Mouse (Mus musculus): Measurements from ENCODE around the gene Man1a2. TPM values are rescaled to one million over a fixed set of nuclear protein-coding genes. Genes with fewer than 3 reads are reported as not detected.
A peak's percentile ranks its signal among the peaks of the same experiment; 100 is the strongest.

Man1a2 gene
- polyA plus RNA-seq (2016; fragmentation: Nextera tagmentation; extraction: Ambion mirVana), result 83.5 and 91.1 TPM in 2 replicates

DNA sequence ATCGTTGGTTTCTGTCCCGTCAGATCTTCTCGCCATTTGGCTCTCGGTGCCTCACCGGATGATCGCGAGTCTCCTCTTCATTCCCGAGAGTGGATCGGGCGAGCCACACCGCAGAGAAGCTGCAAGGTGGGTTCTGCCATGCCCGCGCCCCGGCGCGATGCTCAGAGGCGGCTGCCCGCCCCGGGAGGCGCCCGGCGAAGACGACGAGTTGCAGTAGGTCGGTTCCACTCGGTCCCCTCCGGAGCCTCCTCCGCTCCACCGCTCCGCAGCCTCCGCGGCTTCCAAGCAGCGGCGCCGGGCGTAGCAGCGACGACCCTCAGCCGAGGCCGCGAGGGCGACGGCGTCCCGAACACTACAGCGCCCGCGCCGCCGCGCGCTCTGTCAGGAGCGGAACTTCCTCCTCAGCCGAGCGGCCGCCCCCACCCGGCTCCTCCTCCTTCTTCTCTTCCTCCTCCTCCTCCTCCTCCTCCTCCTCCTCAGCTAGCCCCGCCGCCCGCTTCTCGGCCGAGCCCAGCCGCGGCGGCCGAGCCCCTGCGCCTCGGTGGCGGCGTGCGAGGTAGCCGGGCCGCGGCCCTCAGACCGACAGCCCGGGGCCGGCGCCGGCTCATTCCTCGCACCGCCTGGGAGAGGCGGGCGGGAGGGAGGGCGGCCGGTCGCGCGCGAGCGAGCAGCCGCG, at the start of gene Man1a2:
TSS of gene Man1a2 (minus strand) at position 417 of the 676 bp plus-strand sequence.
- no peaks in the 10 kb centered on the region for H3K36me3 ChIP-seq
- under 1% methylated on average over 74 of the region's 92 CpGs for WGBS

GRCm38 (mm10) chr3:100734482-100735154, 49.3 kb upstream of the Man1a2 start:
- H3K9me3 ChIP-seq (replicated peaks), result no peaks in the 10 kb centered on the region
- no peak overlapping the region for H3K9ac ChIP-seq
- peaks cover 7% of the 10 kb centered on the region; the same call in 1 of the 2 replicates for H3K4me1 ChIP-seq (replicated peaks)
- no peak overlapping the region for H3K4me2 ChIP-seq
- H3K27ac ChIP-seq (ENCODE audit: poor library complexity, severe bottlenecking), result no peak overlapping the region
- H3K27me3 ChIP-seq (replicated peaks), result no peaks in the 10 kb centered on the region
- no peak overlapping the region for H3K4me3 ChIP-seq
- no peaks in the 10 kb centered on the region for H3K36me3 ChIP-seq
- no peak for ATAC-seq (ENCODE audit: insufficient number of reproducible peaks, low FRiP score)
- WGBS, result 83% methylated on average over 12 of the region's 12 CpGs

More for the DNA sequence above, at the start of gene Man1a2:
- Histone ChIP-seq H3K4me2 (peak within 1 kb of the TSS; percentile 75), H3K9ac (peak within 1 kb of the TSS; percentile 96), H3K27me3 (replicated peaks) (peaks cover 4% of the 10 kb centered on the region), H3K4me3 (peak within 1 kb of the TSS; percentile 75), H3K9me3 (replicated peaks) (no peaks in the 10 kb centered on the region), H3K4me1 (replicated peaks) (peaks cover 21% of the 10 kb centered on the region), H3K27ac (ENCODE audit: poor library complexity, severe bottlenecking) (peak within 1 kb of the TSS; percentile 96)
- peak; percentile 92 for ATAC-seq (ENCODE audit: insufficient number of reproducible peaks, low FRiP score)

DNA sequence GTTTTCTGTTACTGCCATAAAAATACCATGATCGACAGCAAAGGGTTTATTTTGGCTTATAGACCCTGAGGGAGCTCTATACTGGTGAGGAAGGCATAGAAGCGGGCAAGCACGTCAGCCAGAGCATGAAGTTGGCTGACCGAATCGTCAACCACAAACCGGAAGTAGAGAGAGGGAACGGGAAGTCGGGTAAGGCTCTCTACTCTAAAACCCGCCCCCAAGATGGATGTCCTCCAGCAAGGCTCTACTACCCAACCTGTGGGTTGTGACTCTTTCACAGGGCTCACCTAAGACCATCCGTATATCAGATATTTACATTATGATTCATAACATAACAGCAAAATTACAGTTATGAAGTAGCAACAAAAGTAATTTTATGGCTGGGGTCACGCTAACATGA, 46.6 kb upstream of the Man1a2 start:
- no peak overlapping the region for H3K4me3 ChIP-seq
- no peaks in the 10 kb centered on the region for H3K27me3 ChIP-seq (replicated peaks)
- no peaks in the 10 kb centered on the region for H3K36me3 ChIP-seq
- H3K4me2 ChIP-seq, result no peak overlapping the region
- 0 out of 2 replicates have a peak, but pooled peaks cover 7% of the 10 kb centered on the region for H3K4me1 ChIP-seq (replicated peaks)
- H3K27ac ChIP-seq (ENCODE audit: poor library complexity, severe bottlenecking), result no peak overlapping the region
- no peak overlapping the region for H3K9ac ChIP-seq
- H3K9me3 ChIP-seq (replicated peaks), result no peaks in the 10 kb centered on the region
- WGBS, result 87% methylated on average over 11 of the region's 11 CpGs
- no peak for ATAC-seq (ENCODE audit: insufficient number of reproducible peaks, low FRiP score)

GRCm38 (mm10) chr3:100731347-100731746, 46.0 kb upstream of the Man1a2 start:
- H3K4me3 ChIP-seq, result no peak overlapping the region
- H3K9me3 ChIP-seq (replicated peaks), result no peaks in the 10 kb centered on the region
- ATAC-seq (ENCODE audit: insufficient number of reproducible peaks, low FRiP score), result no peak
- H3K36me3 ChIP-seq, result no peaks in the 10 kb centered on the region
- H3K27me3 ChIP-seq (replicated peaks), result no peaks in the 10 kb centered on the region
- H3K9ac ChIP-seq, result no peak overlapping the region
- 0 out of 2 replicates have a peak, but pooled peaks cover 7% of the 10 kb centered on the region for H3K4me1 ChIP-seq (replicated peaks)
- H3K27ac ChIP-seq (ENCODE audit: poor library complexity, severe bottlenecking), result no peak overlapping the region
- 83% methylated on average over 3 of the region's 3 CpGs for WGBS
- no peak overlapping the region for H3K4me2 ChIP-seq

DNA sequence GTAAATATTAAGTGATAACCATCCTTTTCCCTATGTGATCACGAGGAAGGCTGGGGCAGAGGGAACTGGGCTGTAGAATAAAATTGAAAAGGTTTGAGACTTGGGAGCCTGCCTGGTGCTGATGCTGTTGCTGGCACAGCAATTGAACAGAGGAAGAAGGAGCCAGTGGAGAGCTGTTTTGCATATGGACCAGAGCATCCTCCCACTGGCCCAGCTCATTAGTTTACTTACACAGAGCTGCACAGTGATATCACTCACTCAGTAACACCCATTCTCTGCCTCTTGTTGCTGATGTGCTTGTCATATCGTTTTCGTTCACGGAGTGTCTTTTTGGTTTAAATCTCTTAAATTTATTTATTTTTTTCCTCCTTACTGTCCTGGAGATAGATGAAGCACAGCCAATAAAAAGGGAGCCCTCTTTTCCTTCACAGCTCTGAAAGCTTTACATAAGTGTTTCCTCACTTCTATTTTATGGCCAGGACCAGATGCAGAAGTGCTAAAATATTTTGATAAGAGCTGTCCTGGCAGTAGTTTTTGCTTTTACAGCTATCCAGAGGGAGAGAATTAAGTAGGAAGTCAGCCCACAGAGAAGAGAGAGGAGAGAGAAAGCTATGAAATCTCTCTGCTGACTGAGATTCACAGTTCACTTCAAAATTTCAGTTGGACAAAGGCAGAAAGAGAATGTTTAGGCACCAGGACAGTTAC, 42.9 kb upstream of the Man1a2 start:
- Histone ChIP-seq H3K27me3 (replicated peaks) (no peaks in the 10 kb centered on the region), H3K27ac (ENCODE audit: poor library complexity, severe bottlenecking) (no peak overlapping the region), H3K9me3 (replicated peaks) (peaks cover 8% of the 10 kb centered on the region), H3K4me3 (no peak overlapping the region), H3K4me1 (replicated peaks) (peaks cover 7% of the 10 kb centered on the region; the same call in 1 of the 2 replicates), H3K4me2 (no peak overlapping the region), H3K9ac (no peak overlapping the region), H3K36me3 (no peaks in the 10 kb centered on the region)
- no peak for ATAC-seq (ENCODE audit: insufficient number of reproducible peaks, low FRiP score)
- 82% methylated on average over 4 of the region's 4 CpGs for WGBS

DNA sequence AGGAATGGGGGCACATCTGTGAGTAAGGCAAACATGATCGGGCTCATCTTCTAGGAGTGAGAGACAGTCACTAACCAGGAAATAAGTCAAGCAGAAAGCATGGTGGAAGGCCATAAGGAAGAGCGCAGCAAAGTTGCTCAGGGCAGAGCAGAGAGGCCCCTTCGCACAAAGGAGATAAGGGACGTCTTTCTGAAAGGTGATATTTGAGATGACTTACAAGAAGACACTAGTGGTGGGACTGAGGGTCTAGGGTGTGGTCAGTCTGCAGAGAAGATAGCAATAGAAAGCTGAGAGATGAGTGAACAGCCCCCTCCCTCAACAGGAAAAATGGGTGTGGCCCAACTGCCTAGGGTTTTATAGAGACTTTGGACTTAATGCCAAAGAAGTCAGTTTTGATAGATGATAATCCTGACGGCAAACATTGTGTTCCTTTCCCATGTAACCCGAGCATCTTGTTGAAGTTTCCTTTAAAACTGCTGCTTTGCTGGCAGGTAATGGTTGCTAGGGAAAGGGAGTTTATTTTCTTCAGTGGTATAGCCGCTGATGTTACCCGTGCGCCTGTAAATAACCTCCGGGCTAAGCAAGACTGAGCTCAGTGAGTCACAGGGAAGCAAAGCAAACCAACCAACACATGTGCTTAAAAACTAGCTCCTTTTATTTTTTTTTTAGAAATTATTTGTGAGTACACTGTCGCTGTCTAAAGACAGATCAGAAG, 40.8 kb upstream of the Man1a2 start:
- no peak overlapping the region for H3K9ac ChIP-seq
- H3K27ac ChIP-seq (ENCODE audit: poor library complexity, severe bottlenecking), result no peak overlapping the region
- no peak for ATAC-seq (ENCODE audit: insufficient number of reproducible peaks, low FRiP score)
- WGBS, result 79% methylated on average over 11 of the region's 11 CpGs
- H3K4me3 ChIP-seq, result no peak overlapping the region
- H3K4me2 ChIP-seq, result no peak overlapping the region
- peaks cover 7% of the 10 kb centered on the region; the same call in 1 of the 2 replicates for H3K4me1 ChIP-seq (replicated peaks)
- no peaks in the 10 kb centered on the region for H3K27me3 ChIP-seq (replicated peaks)
- peaks cover 18% of the 10 kb centered on the region for H3K9me3 ChIP-seq (replicated peaks)
- H3K36me3 ChIP-seq, result no peaks in the 10 kb centered on the region

GRCm38 (mm10) chr3:100720786-100721300, 35.5 kb upstream of the Man1a2 start:
- ATAC-seq (ENCODE audit: insufficient number of reproducible peaks, low FRiP score), result no peak
- WGBS, result 89% methylated on average over 5 of the region's 5 CpGs
- Histone ChIP-seq H3K9me3 (replicated peaks) (peaks cover 18% of the 10 kb centered on the region), H3K4me1 (replicated peaks) (peaks cover 17% of the 10 kb centered on the region), H3K4me2 (no peak overlapping the region), H3K36me3 (no peaks in the 10 kb centered on the region), H3K27ac (ENCODE audit: poor library complexity, severe bottlenecking) (no peak overlapping the region), H3K9ac (no peak overlapping the region), H3K4me3 (no peak overlapping the region), H3K27me3 (replicated peaks) (no peaks in the 10 kb centered on the region)

- ATAC-seq (ENCODE audit: insufficient number of reproducible peaks, low FRiP score), result no peak
- Histone ChIP-seq H3K4me1 (replicated peaks) (peaks cover 50% of the 10 kb centered on the region), H3K9ac (no peak overlapping the region), H3K9me3 (replicated peaks) (no peaks in the 10 kb centered on the region), H3K36me3 (no peaks in the 10 kb centered on the region), H3K4me2 (no peak overlapping the region), H3K4me3 (no peak overlapping the region), H3K27ac (ENCODE audit: poor library complexity, severe bottlenecking) (peak overlapping the region; percentile 46; the same call in 1 of the 2 replicates), H3K27me3 (replicated peaks) (no peaks in the 10 kb centered on the region)
- WGBS, result 40% methylated on average over 7 of the region's 7 CpGs
These were observed 30.9 kb upstream of the Man1a2 start for GRCm38 (mm10) chr3:100716241-100716640.

DNA sequence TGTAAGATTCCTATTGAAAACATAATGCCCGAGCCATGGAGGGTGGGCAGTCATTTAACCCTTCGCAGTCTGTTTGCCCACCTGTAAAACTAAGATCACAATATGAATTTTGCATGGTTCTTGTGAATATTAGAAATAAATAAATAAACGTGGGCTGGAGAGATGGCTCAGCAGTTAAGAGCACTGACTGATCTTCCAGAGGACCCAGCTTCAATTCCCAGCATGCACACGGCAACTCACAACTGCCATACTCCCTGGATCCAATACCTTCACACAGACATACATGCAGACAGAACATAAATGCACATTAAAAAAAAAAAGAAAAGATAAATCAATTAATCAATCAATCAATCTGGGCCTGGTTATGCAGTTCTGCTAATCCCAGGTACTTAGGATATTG, 30.1 kb upstream of the Man1a2 start:
- 0 out of 2 replicates have a peak overlapping the region, but pooled peaks have one; percentile 18 for H3K4me2 ChIP-seq
- H3K4me1 ChIP-seq (replicated peaks), result peaks cover 51% of the 10 kb centered on the region
- H3K4me3 ChIP-seq, result no peak overlapping the region
- no peaks in the 10 kb centered on the region for H3K27me3 ChIP-seq (replicated peaks)
- 30% methylated on average over 4 of the region's 4 CpGs for WGBS
- peak overlapping the region; percentile 24; the same call in 1 of the 2 replicates for H3K27ac ChIP-seq (ENCODE audit: poor library complexity, severe bottlenecking)
- H3K36me3 ChIP-seq, result no peaks in the 10 kb centered on the region
- H3K9me3 ChIP-seq (replicated peaks), result no peaks in the 10 kb centered on the region
- no peak for ATAC-seq (ENCODE audit: insufficient number of reproducible peaks, low FRiP score)
- H3K9ac ChIP-seq, result no peak overlapping the region

GRCm38 (mm10) chr3:100713142-100714005, 28.1 kb upstream of the Man1a2 start:
- Histone ChIP-seq H3K27me3 (replicated peaks) (no peaks in the 10 kb centered on the region), H3K9ac (no peak overlapping the region), H3K36me3 (no peaks in the 10 kb centered on the region), H3K27ac (ENCODE audit: poor library complexity, severe bottlenecking) (peak overlapping the region; percentile 41; the same call in 1 of the 2 replicates), H3K4me1 (replicated peaks) (peaks cover 51% of the 10 kb centered on the region), H3K4me3 (no peak overlapping the region), H3K9me3 (replicated peaks) (no peaks in the 10 kb centered on the region), H3K4me2 (no peak overlapping the region)
- WGBS, result 54% methylated on average over 11 of the region's 11 CpGs
- no peak for ATAC-seq (ENCODE audit: insufficient number of reproducible peaks, low FRiP score)
